Mouse (Mus musculus) gastrocnemius, adult 18-20 months (tissue): ENCODE data around the gene Pcdh9. TPM values are rescaled to one million over a fixed set of nuclear protein-coding genes. Genes with fewer than 3 reads are reported as not detected.

ENCODE experiments used
- DNase-seq: peaks from one replicate; pipeline ENCODE4 v3.0.0; 2021; ENCODE audit warnings: low spot score
- total RNA-seq, 2 experiments: library from RNA; stranded (reverse); gene quantifications; 2 replicates each; pipeline ENCODE4 v1.2.3; 2021

Gene Pcdh9
- total RNA-seq, 2 experiments from 2014 or later: 0.25 to 0.40 TPM

GRCm38 (mm10) chr14:93182606-93183491, 707.6 kb downstream of the Pcdh9 start:
- DNase-seq: no peak

- no peak for DNase-seq
These were observed 721.3 kb downstream of the Pcdh9 start for GRCm38 (mm10) chr14:93169201-93169600.

GRCm38 (mm10) chr14:93168367-93168766, 722.1 kb downstream of the Pcdh9 start:
- no peak for DNase-seq

DNA sequence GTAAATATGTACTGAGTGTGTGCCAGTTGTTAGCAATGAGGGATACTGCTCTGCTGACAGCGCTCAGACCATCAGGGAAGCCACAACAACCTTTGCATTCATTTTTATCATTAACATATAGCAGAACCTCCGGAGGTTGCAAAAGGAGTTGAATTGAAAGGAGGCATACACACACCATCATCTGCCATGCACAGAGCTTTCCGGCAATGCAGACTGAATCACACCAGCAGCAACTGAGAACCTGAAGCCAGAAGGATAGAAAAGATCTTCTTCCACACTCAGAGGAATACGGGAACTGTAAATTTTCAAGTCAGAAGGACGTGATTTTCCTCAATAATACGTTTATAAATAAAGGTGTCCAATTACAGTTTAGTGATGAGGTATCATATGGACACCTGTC, 747.1 kb downstream of the Pcdh9 start:
- no peak for DNase-seq

- DNase-seq: no peak
These were observed 748.4 kb downstream of the Pcdh9 start for GRCm38 (mm10) chr14:93142076-93142475.

DNA sequence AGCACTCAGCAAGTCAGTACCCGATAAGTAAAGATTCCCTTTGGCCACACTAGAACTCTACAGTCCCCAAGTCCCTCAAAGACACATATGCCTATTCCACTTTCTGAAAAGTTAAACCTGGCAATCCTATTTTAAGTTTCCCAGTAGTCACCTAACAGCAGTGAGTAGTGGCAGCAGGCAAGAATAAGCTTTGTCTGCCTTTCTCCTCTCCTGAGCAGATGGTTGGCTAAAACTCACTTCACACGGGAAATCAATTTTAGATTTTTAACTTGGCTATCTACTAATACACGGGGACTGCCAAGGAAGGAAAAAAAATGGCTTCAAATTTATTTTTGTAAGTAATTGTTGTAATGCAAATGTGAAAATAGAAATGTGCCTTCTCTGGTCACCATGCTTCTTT, 763.5 kb downstream of the Pcdh9 start:
- no peak for DNase-seq

- DNase-seq: no peak
These were observed 787.7 kb downstream of the Pcdh9 start for GRCm38 (mm10) chr14:93102755-93103154.

- DNase-seq: no peak
These were observed 795.4 kb downstream of the Pcdh9 start for GRCm38 (mm10) chr14:93095081-93095480.

DNA sequence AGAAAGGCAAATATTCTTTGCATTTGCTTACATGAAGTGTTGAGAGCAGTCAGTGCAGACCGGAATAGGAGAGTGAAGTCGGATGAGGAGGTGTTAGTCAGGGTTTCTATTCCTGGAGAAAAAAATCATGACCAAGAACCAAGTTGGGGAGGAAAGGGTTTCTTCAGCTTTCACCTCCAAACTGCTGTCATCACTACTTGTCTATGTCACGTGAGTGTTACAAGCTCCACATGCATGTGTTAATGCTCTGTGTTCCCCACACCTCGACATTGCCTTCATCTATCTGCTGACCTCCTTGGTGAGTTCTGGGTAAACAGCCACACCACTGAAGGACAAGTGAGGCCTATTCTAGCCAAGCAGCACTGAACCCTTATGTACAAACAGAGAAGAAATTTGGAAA, 797.7 kb downstream of the Pcdh9 start:
- DNase-seq: no peak

GRCm38 (mm10) chr14:93085646-93086045, 804.8 kb downstream of the Pcdh9 start:
- no peak for DNase-seq

DNA sequence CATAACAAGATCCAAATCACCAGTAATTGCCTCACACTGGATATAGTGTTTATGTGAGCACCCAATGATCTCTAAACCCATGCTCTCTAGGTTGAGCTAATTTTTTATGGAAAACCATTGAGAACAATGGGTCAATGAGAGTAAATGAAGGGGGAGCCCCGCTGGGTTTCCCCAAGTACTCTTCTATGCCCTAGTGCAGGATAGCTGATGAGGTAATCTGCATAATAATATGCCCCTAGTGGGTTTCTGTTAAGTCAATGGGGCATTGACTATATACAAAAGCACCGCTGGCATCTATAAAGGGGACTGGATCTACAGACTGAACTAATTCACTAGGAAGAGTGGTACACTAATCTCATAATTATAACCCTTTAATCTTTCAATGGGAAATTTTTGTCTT, 807.3 kb downstream of the Pcdh9 start:
- no peak for DNase-seq

DNA sequence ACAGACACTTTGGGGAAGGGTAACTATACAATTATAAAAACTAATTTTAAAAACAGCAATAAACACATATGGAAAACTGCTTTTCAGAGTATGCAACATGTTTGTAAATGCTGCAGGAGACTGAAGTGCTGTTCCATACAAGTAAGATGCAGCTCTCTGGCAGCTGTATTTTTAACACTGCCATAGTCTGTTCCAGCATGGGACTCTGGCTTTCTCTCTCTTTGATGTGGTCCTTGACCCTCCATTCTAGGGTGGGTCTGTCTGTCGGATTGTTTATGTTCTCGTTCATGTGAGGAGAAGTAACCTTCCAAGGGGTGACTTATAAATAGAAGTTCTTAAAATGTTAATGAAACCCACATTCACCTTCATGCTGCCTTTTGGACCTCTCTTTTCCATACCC, 809.6 kb downstream of the Pcdh9 start:
- DNase-seq: no peak

GRCm38 (mm10) chr14:93075761-93076160, 814.7 kb downstream of the Pcdh9 start:
- no peak for DNase-seq

- DNase-seq: no peak
These were observed 818.1 kb downstream of the Pcdh9 start for GRCm38 (mm10) chr14:93072346-93072745.

DNA sequence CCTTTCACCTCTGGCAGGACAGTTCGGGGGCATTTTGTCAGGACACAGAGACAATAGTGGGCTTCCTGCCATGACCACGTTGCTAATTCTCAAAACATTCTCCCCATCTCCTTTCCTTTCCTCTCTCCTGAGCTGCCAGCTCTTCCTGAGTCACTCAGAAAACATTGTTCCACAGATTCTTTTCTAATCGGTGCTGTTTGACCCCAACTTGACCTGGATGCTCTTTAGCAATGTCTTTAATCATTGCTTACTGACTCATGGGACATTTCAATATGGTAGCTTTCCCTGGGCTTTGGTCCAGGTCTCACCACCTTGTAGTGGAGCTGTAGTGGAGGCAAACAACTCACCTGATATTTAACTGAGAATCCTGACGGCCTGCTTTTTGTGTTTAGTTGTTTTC, 820.3 kb downstream of the Pcdh9 start:
- DNase-seq: no peak

DNA sequence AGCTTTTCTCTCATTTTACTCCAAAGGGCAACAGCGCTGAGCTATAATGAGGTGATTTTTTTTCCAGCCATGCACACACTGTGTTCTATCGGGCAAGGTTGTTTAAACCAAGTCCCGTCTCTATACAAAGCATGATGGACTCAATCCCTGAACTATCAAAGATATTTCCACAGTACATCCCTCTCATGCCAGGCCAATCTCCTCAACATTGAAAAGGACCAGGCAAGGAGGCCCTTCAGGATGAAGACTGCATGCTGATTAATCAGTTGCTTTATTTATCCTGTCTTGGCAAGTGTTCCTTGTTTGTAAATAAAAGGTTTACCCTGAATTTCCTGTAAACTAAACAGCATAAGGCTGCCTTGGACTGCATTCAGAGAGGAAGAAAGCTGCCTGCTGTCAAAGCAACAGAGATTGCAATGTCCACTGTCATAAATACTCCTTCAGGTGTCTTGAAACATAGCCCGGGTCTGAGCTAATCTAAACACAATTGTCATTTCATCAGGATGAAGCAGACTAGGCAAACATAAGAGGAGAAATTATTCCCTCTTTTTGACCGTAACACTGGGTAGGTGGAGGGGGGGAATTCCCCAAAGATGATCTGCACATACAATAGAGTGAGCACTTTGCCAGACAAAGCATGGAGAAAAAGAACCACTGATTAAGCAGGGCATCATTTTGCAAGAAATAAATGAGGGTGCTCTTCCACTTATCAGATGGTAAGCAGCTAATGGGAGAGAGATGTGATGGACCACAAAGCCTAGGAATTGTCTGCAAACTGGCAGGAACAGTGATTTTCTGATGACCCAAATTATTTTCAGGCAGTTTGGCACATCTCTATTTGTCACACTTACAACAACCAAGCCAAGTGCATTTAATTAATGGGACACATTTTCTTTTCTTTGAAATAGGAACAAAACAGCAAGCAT, 822.8 kb downstream of the Pcdh9 start:
- DNase-seq: no peak

- DNase-seq: no peak
These were observed 823.6 kb downstream of the Pcdh9 start for GRCm38 (mm10) chr14:93066732-93067410.

DNA sequence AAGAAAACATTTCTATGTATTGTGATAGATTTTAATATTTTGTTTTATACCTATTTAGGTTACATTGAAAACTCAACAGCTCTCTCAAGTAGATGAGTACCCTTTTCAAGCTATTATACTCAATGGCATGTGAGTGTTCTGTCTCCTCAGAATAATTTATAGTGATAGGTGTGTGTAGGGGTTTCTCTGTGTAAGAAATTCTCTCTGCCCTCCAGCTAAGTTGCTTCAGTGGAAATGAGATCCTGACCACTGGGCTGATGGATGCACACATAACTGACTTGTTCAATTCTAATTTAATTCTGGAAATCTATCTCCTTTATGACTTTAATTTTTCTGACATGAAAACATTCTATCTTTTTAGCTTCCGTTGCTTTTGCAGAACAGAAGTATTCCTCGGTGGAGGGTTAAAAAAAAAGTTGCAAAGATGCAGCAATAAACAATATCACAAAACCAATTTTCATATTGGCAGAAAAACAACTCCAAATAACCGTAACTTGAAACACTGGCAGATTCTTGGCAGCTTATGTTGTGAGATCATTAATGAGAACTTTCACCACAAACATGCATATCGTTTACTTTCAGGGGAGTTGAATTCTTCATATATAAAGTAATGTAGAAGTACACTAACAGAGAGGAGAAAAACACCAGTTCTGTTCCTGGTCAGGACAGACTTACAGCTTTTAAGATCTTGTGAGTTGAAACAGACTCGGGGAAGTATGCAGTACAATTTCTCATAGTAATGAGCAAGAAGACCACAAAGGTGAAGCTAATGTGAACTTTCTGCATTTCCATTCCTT, 828.5 kb downstream of the Pcdh9 start:
- DNase-seq: no peak

GRCm38 (mm10) chr14:93058799-93059198, 831.7 kb downstream of the Pcdh9 start:
- no peak for DNase-seq

DNA sequence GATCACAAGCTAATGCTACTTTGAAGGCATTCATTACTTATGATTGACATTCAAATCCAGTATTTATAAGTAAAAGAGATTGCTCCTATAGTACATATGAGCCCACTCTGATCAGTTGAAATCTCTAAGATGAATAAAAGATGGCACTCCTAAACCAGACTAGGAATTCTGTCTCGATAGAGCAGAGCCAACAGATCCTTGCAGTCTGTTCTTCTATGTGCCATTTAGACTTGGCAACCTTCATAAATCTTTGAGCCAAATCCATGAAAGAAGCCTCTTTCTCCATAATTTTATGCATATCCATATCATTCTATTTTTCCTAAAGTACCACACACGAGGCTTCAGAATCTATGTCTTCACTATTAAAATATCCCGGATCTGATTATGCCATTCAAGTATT, 834.5 kb downstream of the Pcdh9 start:
- no peak for DNase-seq

DNA sequence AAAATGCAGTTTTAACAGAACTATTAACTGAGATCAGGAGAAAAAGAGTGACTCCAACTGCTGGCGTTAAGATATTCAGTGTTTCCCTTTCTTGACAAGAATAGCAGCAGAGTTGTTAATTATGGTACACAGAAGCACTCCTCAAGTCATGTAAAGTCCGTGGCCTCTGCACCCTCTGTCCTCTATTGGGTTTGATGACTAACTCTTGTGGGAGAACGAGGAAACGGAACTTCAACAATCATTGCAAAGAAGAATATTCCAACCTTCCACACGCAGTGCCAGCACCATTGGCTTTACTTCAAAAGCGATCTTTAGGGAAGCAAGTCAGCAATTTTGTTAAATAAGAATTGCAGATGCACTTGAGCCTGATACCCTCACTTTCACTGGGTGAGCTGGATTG, 849.9 kb downstream of the Pcdh9 start:
- no peak for DNase-seq
